Mouse (Mus musculus) liver, embryonic 14.5 days (tissue): Measurements from ENCODE around the gene Ddx25. TPM values are rescaled to one million over a fixed set of nuclear protein-coding genes. Genes with fewer than 3 reads are reported as not detected.
A peak's percentile ranks its signal among the peaks of the same experiment; 100 is the strongest.

Experiments
- ATAC-seq: fragments of 200-750 bp; cut with Nextera tagmentation; 2 replicates; pipeline ENCODE4 v1.8.0; 2017; ENCODE audit warnings: moderate number of reproducible peaks, mild to moderate bottlenecking, moderate library complexity; ENCODE audit not compliant: insufficient read depth
- DNase-seq, 3 experiments: peaks; one replicate each; pipeline ENCODE4 v3.0.0-alpha.2; 2012 to 2013; ENCODE audit warnings: low read depth in 3 of 3, low spot score in 3 of 3
- H3K27ac ChIP-seq: fragments of 300-500 bp; sonication (generic); 2 replicates; pipeline ENCODE4 v1.5.1; 2014; ENCODE audit warnings: moderate library complexity, mild to moderate bottlenecking, control low read depth, inconsistent platforms
- H3K27me3 ChIP-seq: fragments of 300-500 bp; sonication (generic); 2 replicates; pipeline ENCODE4 v1.6.1; 2014; ENCODE audit warnings: mild to moderate bottlenecking, low read length, moderate library complexity; ENCODE audit not compliant: control insufficient read depth, insufficient read depth
- H3K36me3 ChIP-seq: fragments of 300-500 bp; sonication (generic); replicated peaks from 2 replicates; pipeline ENCODE4 v1.6.1; 2014; ENCODE audit warnings: low read depth; ENCODE audit not compliant: control insufficient read depth, insufficient read depth
- H3K4me1 ChIP-seq, 2 experiments: fragments of 200-500 bp in 1 of 2; fragments of 300-500 bp in 1 of 2; sonication (generic) in 1 of 2; replicated peaks; 2 replicates each; pipeline ENCODE4 v1.6.1; 2012 to 2014; ENCODE audit warnings: antibody characterized with exemption in 1 of 2, inconsistent platforms in 1 of 2, low read length in 1 of 2; ENCODE audit not compliant: control insufficient read depth in 2 of 2, insufficient read depth in 2 of 2
- H3K4me2 ChIP-seq: fragments of 300-500 bp; sonication (generic); 2 replicates; pipeline ENCODE4 v1.6.1; 2014; ENCODE audit warnings: low read depth, mild to moderate bottlenecking, control low read depth, moderate library complexity
- H3K4me3 ChIP-seq, 2 experiments: fragments of 200-500 bp in 1 of 2; fragments of 300-500 bp in 1 of 2; sonication (generic) in 1 of 2; 2 replicates each; pipeline ENCODE4 v1.5.1; 2012 to 2014; ENCODE audit warnings: low read depth in 2 of 2, low read length in 2 of 2, mild to moderate bottlenecking in 2 of 2, control low read depth in 1 of 2, inconsistent platforms in 1 of 2, moderate library complexity in 1 of 2; ENCODE audit not compliant: insufficient read depth in 1 of 2
- H3K9ac ChIP-seq: fragments of 300-500 bp; sonication (generic); replicated peaks from 2 replicates; pipeline ENCODE4 v1.6.1; 2014; ENCODE audit warnings: mild to moderate bottlenecking, control low read depth, moderate library complexity
- H3K9me3 ChIP-seq: fragments of 300-500 bp; sonication (generic); 2 replicates; pipeline ENCODE4 v1.6.1; 2016; ENCODE audit warnings: low read length, mixed read lengths; ENCODE audit not compliant: control insufficient read depth
- CTCF ChIP-seq: IDR thresholded peaks from 2 replicates; pipeline ENCODE4 v1.5.1; 2016; ENCODE audit warnings: antibody characterized with exemption, low read depth, control low read depth
- EP300 ChIP-seq: IDR thresholded peaks from 2 replicates; pipeline ENCODE4 v1.6.1; 2016; ENCODE audit warnings: antibody characterized with exemption, low read depth
- WGBS: fragments of 180-500 bp; shearing (Covaris S2); extraction: QIAGEN DNeasy Blood & Tissue Kit; methylation state at CpG from one replicate; pipeline ENCODE4 v1.1.7; 2014; ENCODE audit not compliant: insufficient replicate concordance; 5-methylcytosine and 5-hydroxymethylcytosine counted together
- polyA plus RNA-seq, 2 experiments: library from polyadenylated mRNA; depleted of rRNA in 1 of 2; stranded (reverse) in 1 of 2; unstranded in 1 of 2; fragments of >200 nt; fragmentation: Nextera tagmentation in 1 of 2; extraction: Ambion mirVana in 1 of 2; gene quantifications; 2 replicates each; pipeline versions ENCODE4 v1.2.1 to v1.2.3; 2012 to 2014

The Ddx25 gene
- polyA plus RNA-seq, 2 experiments = 0.10 to 0.17 TPM

GRCm38 (mm10) chr9:35561583-35561982 is 3.3 kb upstream of the Ddx25 start:
- Histone ChIP-seq H3K4me3 (no peak overlapping the region), H3K27ac (no peak overlapping the region), H3K4me2 (no peak overlapping the region), H3K36me3 (peaks cover 33% of the 10 kb centered on the region), H3K27me3 (peaks cover 26% of the 10 kb centered on the region), H3K4me1 (peaks cover 6 to 10% of the 10 kb centered on the region in 2 experiments), H3K9ac (no peak overlapping the region), H3K9me3 (no peaks in the 10 kb centered on the region)
- DNase-seq (no peak), ATAC-seq (no peak)
- 56% methylated on average over 6 of the region's 6 CpGs for WGBS
- TF ChIP-seq EP300 = no peak
- TF ChIP-seq CTCF = no peak

DNA sequence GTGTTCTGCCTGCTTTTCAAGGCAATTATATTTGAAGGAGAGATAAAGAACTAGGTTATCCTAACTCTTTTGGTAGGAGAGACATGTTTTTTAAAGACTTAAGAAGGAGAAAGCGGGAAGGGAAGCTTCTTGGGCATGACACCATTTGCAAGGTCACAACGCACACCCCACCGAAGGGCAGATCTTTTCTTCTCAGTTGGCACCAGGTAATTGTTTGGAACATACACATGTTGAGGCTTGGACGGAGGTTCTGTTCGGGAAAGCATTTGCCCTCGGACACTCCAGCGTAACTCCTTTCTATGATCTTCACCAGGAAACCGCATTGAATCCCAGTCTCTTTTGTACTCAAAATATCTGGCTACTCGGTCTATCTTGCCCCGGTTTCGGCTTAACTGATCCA is 2.7 kb upstream of the Ddx25 start:
- Histone ChIP-seq H3K9me3 (no peaks in the 10 kb centered on the region), H3K4me3 (no peak overlapping the region), H3K27ac (no peak overlapping the region), H3K36me3 (peaks cover 28% of the 10 kb centered on the region), H3K4me1 (peaks cover 6 to 10% of the 10 kb centered on the region in 2 experiments), H3K9ac (no peak overlapping the region), H3K4me2 (no peak overlapping the region), H3K27me3 (peaks cover 31% of the 10 kb centered on the region)
- ATAC-seq = no peak
- TF ChIP-seq EP300 (no peak), CTCF (no peak)
- no peak for DNase-seq
- 85% methylated on average over 11 of the region's 11 CpGs for WGBS

- 1% methylated on average over 31 of the region's 31 CpGs for WGBS
Observed at GRCm38 (mm10) chr9:35559009-35559890, 922 bp upstream of the Ddx25 start.

DNA sequence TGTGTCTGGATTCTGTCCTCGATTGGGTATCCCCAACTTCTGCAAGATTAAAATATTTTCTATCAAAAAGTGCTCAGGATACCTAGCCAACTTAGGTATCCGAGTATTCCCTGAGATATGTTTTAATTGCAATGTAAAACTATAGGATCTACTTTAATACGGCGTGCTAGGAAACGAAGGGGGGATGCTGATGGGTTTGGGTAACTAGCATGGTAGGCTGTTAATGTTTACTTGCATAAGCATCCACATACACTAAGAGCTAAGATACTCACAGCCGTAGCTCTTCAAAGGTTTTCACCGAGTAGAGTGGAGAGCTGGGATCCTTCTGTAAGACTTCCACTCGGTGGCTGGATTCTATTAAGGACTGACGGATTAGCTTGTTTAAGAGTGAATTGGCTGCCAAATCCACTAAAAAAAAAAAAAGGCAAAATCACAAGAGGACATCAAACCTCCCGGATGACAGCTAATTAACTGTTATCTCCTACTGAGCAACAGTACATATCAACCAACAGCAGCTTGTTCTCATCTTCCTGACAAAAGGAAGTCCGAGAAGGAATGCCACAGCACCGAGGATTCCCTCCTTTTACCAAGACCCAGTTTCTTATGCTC is 1.7 kb downstream of the Ddx25 start:
- no peak overlapping the region for H3K27ac ChIP-seq
- no peak overlapping the region for H3K4me3 ChIP-seq
- no peak for ATAC-seq
- no peak overlapping the region for H3K9ac ChIP-seq
- peaks cover 34% of the 10 kb centered on the region for H3K27me3 ChIP-seq
- peaks cover 6% of the 10 kb centered on the region for H3K36me3 ChIP-seq
- H3K4me1 ChIP-seq = peaks cover 6 to 10% of the 10 kb centered on the region in 2 experiments
- no peak for DNase-seq
- TF ChIP-seq EP300 (no peak), CTCF (no peak)
- WGBS = 51% methylated on average over 12 of the region's 12 CpGs
- H3K9me3 ChIP-seq = no peaks in the 10 kb centered on the region
- H3K4me2 ChIP-seq = no peak overlapping the region

More at GRCm38 (mm10) chr9:35559009-35559890, 922 bp upstream of the Ddx25 start:
- TF ChIP-seq EP300 = no peak
- no peak for TF ChIP-seq CTCF
- H3K4me2 ChIP-seq = peak overlapping the region; percentile 69
- peak overlapping the region; percentile 56 for H3K9ac ChIP-seq
- H3K36me3 ChIP-seq = peaks cover 14% of the 10 kb centered on the region
- DNase-seq = peak; percentile 54 to 60 (median 54)
- no peak overlapping the region for H3K27ac ChIP-seq
- peaks cover 6 to 10% of the 10 kb centered on the region in 2 experiments for H3K4me1 ChIP-seq
- no peaks in the 10 kb centered on the region for H3K9me3 ChIP-seq
- ATAC-seq = peak; percentile 76
- peak overlapping the region; percentile 70 to 86 for H3K4me3 ChIP-seq
- peaks cover 34% of the 10 kb centered on the region for H3K27me3 ChIP-seq

- no peak overlapping the region for H3K4me2 ChIP-seq
- ATAC-seq = no peak
- WGBS = 66% methylated on average over 9 of the region's 9 CpGs
- H3K4me1 ChIP-seq = peaks cover 0 to 6% of the 10 kb centered on the region in 2 experiments; a peak in 2 of 4 replicates
- no peak overlapping the region for H3K4me3 ChIP-seq
- H3K27me3 ChIP-seq = no peaks in the 10 kb centered on the region
- TF ChIP-seq CTCF (no peak), EP300 (no peak)
- H3K36me3 ChIP-seq = no peaks in the 10 kb centered on the region
- H3K9me3 ChIP-seq = no peaks in the 10 kb centered on the region
- no peak overlapping the region for H3K9ac ChIP-seq
- DNase-seq = no peak
- no peak overlapping the region for H3K27ac ChIP-seq
Observed at GRCm38 (mm10) chr9:35548455-35548854, 9.9 kb downstream of the Ddx25 start.
